8 mouse cellular contexts compared by ENCODE assay signal in genomic region chr2:93029267-93030060, GRCm38 (mm10). TPM values are rescaled to one million over a fixed set of nuclear protein-coding genes. Genes with fewer than 3 reads are reported as not detected.
DNase-seq lines count a peak whose midpoint lies in the region; ATAC-seq lines count a peak whose summit lies in the region.

No protein-coding gene starts in this region.

- H3K4me2 ChIP-seq in heart, embryonic 14.5 days (ENCODE audit: low read length): peak overlapping the region; percentile 28

- H3K4me1 ChIP-seq in heart, embryonic 14.5 days (ENCODE audit: control insufficient read depth in 2 of 2, insufficient read depth in 2 of 2, low read length in 2 of 2): peaks cover 49 to 63% of the 10 kb centered on the region in 2 experiments

- H3K27me3 ChIP-seq in heart, embryonic 14.5 days (ENCODE audit: control insufficient read depth, insufficient read depth, low read length): no peaks in the 10 kb centered on the region

- WGBS in heart, embryonic 14.5 days: 38% methylated on average over 14 of the region's 14 CpGs

- peak; percentile 38 for DNase-seq in kidney, adult 18-20 months
- no peak for DNase-seq in kidney, adult 8-10 months
- peak; percentile 76 for DNase-seq in cerebellum, adult 11-12 months
- DNase-seq in kidney, postnatal 4 days: peak; percentile 54 to 67
- peak; percentile 45 for DNase-seq in naive thymus-derived CD4-positive, alpha-beta T cell, adult 2 months (ENCODE audit: low read depth)
- DNase-seq in right cerebral cortex, postnatal 14 days: no peak
- DNase-seq in left cerebral cortex, postnatal 14 days (ENCODE audit: low spot score in 2 of 2): no peak

- peak overlapping the region; percentile 23 to 55; a peak in 3 of 4 replicates for H3K27ac ChIP-seq in heart, embryonic 14.5 days (replicated peaks in 1 of 2; ENCODE audit: control insufficient read depth in 1 of 2, insufficient read depth in 1 of 2, low read depth in 2 of 2, low read length in 2 of 2)

- intact Hi-C loops in left cerebral cortex, postnatal 14 days (cut with DNase I): no loop called here

- peak; percentile 48; the same call in 1 of the 2 replicates for ATAC-seq in heart, embryonic 14.5 days (ENCODE audit: insufficient number of reproducible peaks, insufficient read depth, low FRiP score, low read depth)

- H3K9me3 ChIP-seq in heart, embryonic 14.5 days (ENCODE audit: control insufficient read depth, low read length): no peaks in the 10 kb centered on the region

- H3K9ac ChIP-seq in heart, embryonic 14.5 days (ENCODE audit: low read length): peak overlapping the region; percentile 16; the same call in 1 of the 2 replicates

- H3K4me3 ChIP-seq in heart, embryonic 14.5 days (ENCODE audit: control insufficient read depth in 1 of 2, insufficient read depth in 1 of 2, low read depth in 1 of 2, low read length in 2 of 2): no peak overlapping the region

- no peaks in the 10 kb centered on the region for H3K36me3 ChIP-seq in heart, embryonic 14.5 days (ENCODE audit: control insufficient read depth, insufficient read depth, low read length)

RNA-seq across cellular contexts. Expression of gene Prdm11, which starts 16.5 kb away (rescaled TPM):
- polyA plus RNA-seq in heart, embryonic 14.5 days (2014; fragmentation: Nextera tagmentation; extraction: Ambion mirVana): 3.3 and 4.2 TPM in 2 replicates
- 10 to 100 TPM; 26.7 to 29.3 TPM for total RNA-seq in left cerebral cortex, postnatal 14 days (2021)

Comparison
In these comparisons a context has a peak if more than half of its experiments do, and no peak if none do; other contexts are left out.
1. DNase-seq: peak in kidney, adult 18-20 months (single experiment), cerebellum, adult 11-12 months (single experiment), kidney, postnatal 4 days (2 of 2) and naive thymus-derived CD4-positive, alpha-beta T cell, adult 2 months (single experiment); none in kidney, adult 8-10 months (0 of 2), right cerebral cortex, postnatal 14 days (single experiment) and left cerebral cortex, postnatal 14 days (0 of 2).